Mouse (Mus musculus) heart, postnatal 4 days (tissue): ENCODE measurements around the gene Galr2. TPM values are rescaled to one million over a fixed set of nuclear protein-coding genes. Genes with fewer than 3 reads are reported as not detected.
A peak's percentile ranks its signal among the peaks of the same experiment; 100 is the strongest.

Experiments used
- DNase-seq: peaks from one replicate; pipeline ENCODE4 v3.0.0; 2021
- total RNA-seq, 2 experiments: library from RNA; stranded (reverse); gene quantifications; 2 replicates each; pipeline ENCODE4 v1.2.3; 2021

Gene Galr2
- total RNA-seq, 2 experiments from 2014 or later: not detected

GRCm38 (mm10) chr11:116307762-116308531 lies 27.2 kb downstream of the Galr2 start:
- no peak for DNase-seq

DNA sequence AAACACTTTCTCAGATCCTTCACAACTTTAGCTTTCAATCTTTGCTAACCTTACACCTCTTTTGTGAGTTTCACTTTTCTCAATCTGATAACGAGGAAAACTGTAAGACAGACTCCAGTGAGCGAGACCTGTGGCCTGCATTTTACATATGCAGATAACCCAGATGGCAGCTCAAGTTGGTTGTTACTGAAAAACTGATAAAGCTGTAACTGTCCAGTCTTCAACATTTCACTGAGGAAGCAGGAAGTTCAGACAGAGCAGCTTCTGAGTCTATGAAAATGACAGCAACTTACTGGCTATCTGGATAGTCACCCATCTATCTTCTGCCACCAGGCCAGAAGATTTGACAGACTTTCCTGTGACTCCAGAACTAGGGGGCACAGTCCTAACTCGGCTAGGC lies 28.9 kb downstream of the Galr2 start:
- no peak for DNase-seq

DNA sequence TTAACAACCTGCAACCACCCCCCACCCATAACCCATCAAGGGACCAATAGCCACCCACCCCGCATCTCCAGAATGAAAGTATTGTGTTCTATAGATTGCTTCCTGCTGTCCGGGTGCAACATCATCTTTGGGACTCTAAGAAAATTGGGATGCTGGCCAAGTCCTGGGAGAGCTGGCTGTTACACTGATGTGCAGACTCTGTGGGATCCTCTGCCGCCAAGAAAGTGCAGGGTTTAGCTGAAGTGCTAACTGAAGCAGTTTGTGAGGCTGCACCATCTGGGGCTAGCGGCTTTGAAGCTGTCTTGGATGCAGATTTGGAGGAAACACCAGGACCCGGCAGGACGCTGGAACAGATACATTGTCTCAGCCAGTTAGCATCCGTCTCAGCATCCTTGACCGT lies 30.4 kb downstream of the Galr2 start:
- DNase-seq: peak; percentile 39

- DNase-seq: no peak
These were observed 31.6 kb downstream of the Galr2 start for GRCm38 (mm10) chr11:116312359-116312758.

DNA sequence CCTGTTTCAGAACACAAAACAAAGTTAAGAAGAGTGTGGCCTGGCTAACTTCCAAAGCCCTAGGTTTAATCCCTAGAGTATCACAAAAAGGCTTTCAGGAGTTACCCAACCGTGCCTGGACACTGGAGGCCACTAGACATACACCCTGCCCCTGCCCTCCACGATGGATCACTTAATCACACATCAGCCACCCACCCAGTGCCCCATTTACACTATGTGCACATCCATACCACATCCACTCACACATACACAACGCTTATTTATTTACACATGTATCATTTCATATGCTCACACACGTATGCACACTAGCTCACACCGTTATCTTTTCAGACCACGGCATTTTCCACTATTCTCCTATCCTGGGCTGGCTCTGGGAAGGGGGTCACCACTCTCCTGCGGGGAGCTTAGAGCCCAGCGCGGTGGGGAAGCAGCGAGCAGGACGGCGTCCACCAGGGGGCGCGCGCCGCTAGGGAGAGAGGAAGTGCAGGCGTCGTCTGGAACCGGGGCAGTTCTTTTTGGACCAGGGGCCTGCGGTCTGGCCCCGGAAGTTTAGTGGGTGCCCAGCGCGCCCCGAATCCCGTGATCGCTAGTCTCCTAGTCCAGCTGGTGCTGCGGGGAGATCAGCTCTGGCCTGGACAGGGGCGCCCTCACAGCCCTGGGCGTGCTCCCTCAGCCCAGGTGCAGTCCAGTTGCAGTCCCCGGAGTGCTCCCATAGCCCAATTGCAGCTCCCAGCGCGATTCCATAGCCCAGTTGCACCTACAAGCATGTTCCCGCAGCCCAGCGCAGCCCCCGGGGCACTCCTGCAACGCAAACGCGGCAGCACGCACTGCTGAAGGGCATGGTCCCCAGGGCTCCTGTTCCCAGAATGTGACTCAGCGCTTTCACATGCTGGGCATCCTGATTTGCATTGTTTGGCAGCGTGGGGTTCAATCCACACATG lies 38.2 kb downstream of the Galr2 start:
- peak; percentile 94 for DNase-seq

GRCm38 (mm10) chr11:116326963-116327603 lies 46.3 kb downstream of the Galr2 start:
- DNase-seq: no peak

DNA sequence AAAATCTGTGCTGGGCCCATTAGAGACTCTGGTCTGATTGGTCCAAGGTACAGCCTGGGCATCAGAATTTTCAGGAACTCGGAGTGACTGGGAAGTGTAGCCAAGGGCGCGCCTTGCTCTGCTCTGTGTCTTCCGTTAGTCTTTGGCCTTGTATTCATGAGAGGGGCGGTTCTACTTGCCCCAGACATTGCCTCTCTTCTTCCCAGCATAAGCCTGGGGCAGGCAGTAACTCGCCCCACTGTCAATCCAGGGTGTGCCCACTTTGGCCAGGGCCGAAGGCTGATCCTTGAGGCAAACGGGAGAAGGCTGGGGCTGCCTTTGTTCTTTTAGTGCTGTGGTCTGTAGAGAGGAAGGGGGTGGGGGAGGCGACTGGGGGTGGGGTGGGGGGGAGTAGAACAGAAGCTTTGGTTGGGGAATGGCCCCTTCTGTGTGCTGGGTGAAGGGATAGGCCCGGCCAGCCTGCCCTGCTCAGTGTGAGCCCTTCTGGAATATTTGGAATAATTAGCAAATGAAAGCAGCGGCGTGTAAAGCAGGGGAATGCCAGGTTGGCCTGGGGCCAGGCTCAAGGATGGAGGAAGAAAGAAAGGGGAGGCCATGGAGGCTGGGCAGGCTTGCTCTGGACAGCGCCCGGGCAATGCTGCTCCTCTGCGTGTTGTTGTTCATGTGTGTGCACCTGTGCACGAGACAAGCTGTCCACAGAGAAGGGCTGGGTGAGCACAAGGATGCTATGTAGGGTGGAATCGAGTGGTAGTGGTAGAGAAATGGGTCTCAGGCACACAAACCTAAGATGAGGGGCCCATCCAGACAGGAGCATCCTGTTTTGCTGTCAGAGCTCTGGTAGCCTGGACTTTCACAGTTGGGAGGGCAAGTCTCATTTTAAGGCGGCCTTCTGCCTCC lies 48.8 kb downstream of the Galr2 start:
- DNase-seq: peak; percentile 47

- DNase-seq: no peak
These were observed 49.4 kb downstream of the Galr2 start for GRCm38 (mm10) chr11:116330211-116330518.

DNA sequence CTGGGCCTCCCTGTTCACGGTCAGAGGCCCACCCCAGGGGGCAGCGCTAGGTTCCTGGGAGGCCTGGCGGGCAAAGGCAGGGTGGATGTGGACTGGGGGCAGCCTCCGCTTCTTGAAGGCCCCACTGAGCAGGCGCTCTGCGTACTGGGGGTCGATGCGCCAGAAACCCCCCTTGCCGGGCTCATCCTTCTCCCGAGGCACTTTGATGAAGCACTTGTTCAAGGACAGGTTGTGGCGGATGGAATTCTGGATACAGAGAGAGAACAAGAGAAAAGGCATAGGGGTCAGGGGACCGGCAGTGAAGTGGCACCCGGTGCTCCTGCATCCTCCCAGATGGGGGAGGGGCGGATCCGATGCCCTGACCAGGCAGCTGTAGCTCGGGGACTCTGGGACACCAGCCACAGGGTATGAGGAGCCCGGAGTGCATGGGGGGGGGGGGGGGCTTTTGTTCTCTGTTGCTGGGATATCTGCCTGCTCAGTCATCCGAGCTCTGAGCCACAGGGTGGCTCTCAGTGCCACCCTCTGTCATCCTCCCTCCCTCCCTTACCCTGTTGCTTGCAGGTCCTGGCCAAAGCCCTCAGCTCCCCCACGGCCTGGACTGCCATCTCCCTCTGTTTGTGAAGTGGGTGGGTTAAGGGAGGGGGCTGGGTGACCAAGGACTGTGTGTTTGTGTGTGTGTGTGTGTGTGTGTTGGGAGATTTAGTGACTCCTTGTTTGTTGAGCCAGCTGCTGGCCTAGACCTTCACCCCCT lies 51.7 kb downstream of the Galr2 start:
- no peak for DNase-seq

- DNase-seq: no peak
These were observed 52.2 kb downstream of the Galr2 start for GRCm38 (mm10) chr11:116332983-116333270.

Other genes starting within 250 kb of the Galr2 start
- under 1 TPM; 0.88 to 0.95 TPM for gene Unc13d, start 203.0 kb upstream of the Galr2 start, total RNA-seq
- 100 to 1,000 TPM; 107 TPM for gene Wbp2, start 193.9 kb upstream of the Galr2 start, total RNA-seq
- 10 to 100 TPM; 47.1 to 50.9 TPM for gene Trim47, start 153.7 kb upstream of the Galr2 start, total RNA-seq
- 1 to 10 TPM; 4.3 to 4.8 TPM for gene Trim65, start 149.8 kb upstream of the Galr2 start, total RNA-seq
- gene Mrpl38, start 142.1 kb upstream of the Galr2 start, total RNA-seq: 10 to 100 TPM; 52.5 to 55.3 TPM
- gene Fbf1, start 112.8 kb upstream of the Galr2 start, total RNA-seq: 10 to 100 TPM; 20.2 to 21.5 TPM
- 10 to 100 TPM; 32.7 to 39.6 TPM for gene Ten1, start 82.1 kb upstream of the Galr2 start, total RNA-seq
- 10 to 100 TPM; 70.3 to 73.3 TPM for gene Acox1, start 81.9 kb upstream of the Galr2 start, total RNA-seq
- gene Evpl, start 42.9 kb upstream of the Galr2 start, total RNA-seq: 1 to 10 TPM; 1.2 to 1.6 TPM
- 10 to 100 TPM; 60.5 to 61.7 TPM for gene Srp68, start 6.7 kb upstream of the Galr2 start, total RNA-seq
- 10 to 100 TPM; 54.0 to 62.6 TPM for gene Exoc7, start 26.3 kb downstream of the Galr2 start, total RNA-seq
- under 1 TPM in 1 of 2 experiments, not detected in 1; 0.23 TPM for gene Foxj1, start 54.5 kb downstream of the Galr2 start, total RNA-seq
- gene Rnf157, start 132.1 kb downstream of the Galr2 start, total RNA-seq: 10 to 100 TPM; 11.9 to 12.4 TPM
- 10 to 100 TPM; 52.8 to 55.5 TPM for gene Ubald2, start 153.2 kb downstream of the Galr2 start, total RNA-seq
- under 1 TPM in 1 of 2 experiments, not detected in 1; 0.05 TPM for gene Qrich2, start 185.3 kb downstream of the Galr2 start, total RNA-seq
- gene Prpsap1, start 213.3 kb downstream of the Galr2 start, total RNA-seq: 10 to 100 TPM; 53.6 to 55.5 TPM
- gene Sphk1, start 250.0 kb downstream of the Galr2 start, total RNA-seq: 1 to 10 TPM; 4.6 to 5.1 TPM